Mouse (Mus musculus) gastrocnemius, postnatal 14 days (tissue): ENCODE measurements around the gene Ace3. TPM values are rescaled to one million over a fixed set of nuclear protein-coding genes. Genes with fewer than 3 reads are reported as not detected.
A peak's percentile ranks its signal among the peaks of the same experiment; 100 is the strongest.

Experiments
- DNase-seq: peaks from one replicate; pipeline ENCODE4 v3.0.0; 2021; ENCODE audit warnings: mixed read lengths
- intact Hi-C: fragments of 180-260 bp; cut with DNase I; formaldehyde crosslinking; loops from one replicate; pipeline ENCODE4 v1.15.1; 2025; ENCODE audit warnings: low total_unique reads
- total RNA-seq, 2 experiments: library from RNA; stranded (reverse); gene quantifications; 2 replicates each; pipeline ENCODE4 v1.2.3; 2021

Ace3 gene
- total RNA-seq, 2 experiments from 2014 or later: not detected

DNA sequence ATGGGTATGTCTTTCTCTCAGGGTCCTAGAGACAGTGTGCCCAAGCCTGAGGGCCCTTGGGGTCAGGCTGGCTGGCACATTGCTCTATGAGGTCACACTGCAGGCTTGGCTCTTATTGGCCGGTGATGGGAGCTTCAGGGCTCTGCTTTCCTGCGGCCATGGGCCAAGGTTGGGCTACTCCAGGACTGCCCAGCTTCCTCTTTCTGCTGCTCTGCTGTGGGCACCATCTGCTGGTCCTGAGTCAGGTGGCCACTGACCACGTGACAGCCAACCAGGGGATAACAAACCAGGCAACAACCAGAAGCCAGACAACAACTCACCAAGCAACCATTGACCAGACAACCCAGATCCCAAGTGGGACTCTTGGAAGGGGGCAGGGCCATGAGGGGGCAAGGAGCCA lies 19.4 kb upstream of the Ace3 start:
- no peak for DNase-seq
- intact Hi-C loops: no loop called here

GRCm38 (mm10) chr11:105975636-105976035 lies 18.8 kb upstream of the Ace3 start:
- intact Hi-C loops: no loop called here

DNA sequence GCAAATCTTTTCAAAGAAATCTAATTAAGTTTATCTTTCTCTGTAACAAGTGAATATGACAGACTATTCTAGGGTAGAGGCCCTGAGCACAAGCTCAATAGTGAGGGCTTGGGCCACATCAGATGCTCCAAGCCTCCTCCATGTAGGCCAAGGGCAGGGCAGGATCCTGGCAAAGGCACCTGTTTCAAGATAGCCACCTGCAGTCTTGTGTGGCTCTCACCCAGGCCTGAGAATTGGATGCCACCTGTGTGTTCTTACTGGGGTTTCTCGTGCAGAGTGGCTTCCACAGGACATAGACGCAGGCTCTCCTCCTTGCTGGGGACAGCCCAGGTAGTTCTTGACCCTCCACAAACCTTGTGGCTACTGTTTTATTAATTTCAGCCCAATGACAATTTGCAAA lies 16.2 kb upstream of the Ace3 start:
- no peak for DNase-seq
- intact Hi-C loops: no loop called here

More at GRCm38 (mm10) chr11:105975636-105976035, 18.8 kb upstream of the Ace3 start:
- no peak for DNase-seq

DNA sequence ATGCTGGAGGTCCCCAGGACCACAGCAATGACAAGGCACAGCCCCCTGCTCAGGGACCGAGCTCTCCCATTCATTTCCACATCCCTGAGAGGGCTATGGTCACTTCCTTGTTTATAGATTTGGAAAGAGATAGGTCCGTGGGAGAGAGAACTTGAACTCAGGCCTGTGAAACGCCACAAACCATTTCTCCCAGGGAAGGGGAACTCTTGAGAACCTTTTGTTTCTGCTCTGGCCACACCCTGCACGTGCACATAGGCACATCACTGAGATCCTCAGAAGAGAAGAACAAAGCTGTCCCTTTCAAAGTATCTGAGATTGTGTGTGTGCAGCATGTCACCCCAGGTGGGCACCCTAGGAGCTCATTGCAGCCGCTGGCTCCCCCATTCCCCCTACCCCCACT lies 15.8 kb upstream of the Ace3 start:
- intact Hi-C loops: no loop called here
- no peak for DNase-seq

DNA sequence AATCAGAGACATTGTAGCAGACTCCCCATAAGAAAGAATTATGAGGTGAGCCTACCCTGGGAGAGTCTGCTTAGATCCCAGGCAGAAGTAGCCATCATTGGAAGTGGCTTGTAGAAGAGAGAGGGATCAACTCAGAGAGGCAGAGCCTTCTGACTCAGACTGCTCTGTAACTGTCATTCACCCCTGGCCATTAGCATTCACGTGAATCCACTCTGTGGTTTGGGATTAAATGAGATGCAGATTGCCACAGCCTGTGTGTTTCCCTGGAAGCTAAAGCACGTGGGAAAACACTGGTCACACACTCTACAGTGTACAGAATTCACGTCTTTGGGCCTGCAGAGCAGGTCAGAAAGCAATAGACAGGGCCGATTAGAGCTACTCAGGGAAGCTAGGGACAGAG lies 10.0 kb upstream of the Ace3 start:
- DNase-seq: no peak

GRCm38 (mm10) chr11:105987446-105987845 lies 7.0 kb upstream of the Ace3 start:
- intact Hi-C loops: no loop called here
- DNase-seq: no peak

More for the DNA sequence above, 10.0 kb upstream of the Ace3 start:
- intact Hi-C loops: no loop called here

GRCm38 (mm10) chr11:105989446-105989845 lies 5.0 kb upstream of the Ace3 start:
- intact Hi-C loops: no loop called here
- DNase-seq: no peak

DNA sequence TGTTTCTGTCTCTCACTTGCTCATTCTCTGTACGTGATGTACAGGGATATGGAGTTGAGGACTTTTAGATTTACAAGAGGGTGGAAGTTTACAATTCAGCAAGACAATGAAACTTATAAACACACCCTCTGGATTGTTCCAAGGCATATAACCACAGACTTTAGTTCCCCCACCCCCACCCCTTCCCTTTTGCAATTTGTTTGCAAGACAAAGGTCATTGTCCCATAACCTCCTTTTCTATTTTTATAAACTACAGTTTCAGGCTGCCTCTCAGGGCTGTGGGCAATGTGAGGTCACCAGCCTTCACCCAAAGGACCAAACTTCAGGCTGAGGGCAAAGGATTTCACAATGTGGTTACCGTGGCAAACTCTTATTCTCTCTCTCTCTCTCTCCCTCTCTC lies 4.2 kb upstream of the Ace3 start:
- no peak for DNase-seq
- intact Hi-C loops: no loop called here

DNA sequence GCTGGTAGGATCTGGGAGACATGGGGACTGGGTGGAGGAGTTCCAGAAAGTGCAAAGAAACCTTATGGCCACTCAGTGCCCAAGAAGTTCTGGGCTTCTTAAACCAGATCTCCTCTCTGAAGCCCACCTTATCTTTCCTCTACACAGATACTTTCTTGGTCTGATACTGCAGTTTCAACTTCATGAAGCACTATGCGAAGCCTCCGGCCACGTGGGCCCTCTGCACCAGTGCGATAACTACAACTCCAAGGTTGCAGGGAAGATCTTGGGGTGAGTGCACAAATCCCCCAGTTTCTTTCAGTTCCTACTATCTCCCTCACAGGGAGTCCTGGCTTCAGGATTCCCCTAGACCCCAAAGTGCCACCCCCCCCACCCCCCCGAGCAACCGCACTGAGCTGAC lies 5.6 kb downstream of the Ace3 start:
- intact Hi-C loops: loop anchor here (2.0 kb wide), 1 partner anchor 27 kb away; no protein-coding TSS in a partner anchor
- DNase-seq: no peak

DNA sequence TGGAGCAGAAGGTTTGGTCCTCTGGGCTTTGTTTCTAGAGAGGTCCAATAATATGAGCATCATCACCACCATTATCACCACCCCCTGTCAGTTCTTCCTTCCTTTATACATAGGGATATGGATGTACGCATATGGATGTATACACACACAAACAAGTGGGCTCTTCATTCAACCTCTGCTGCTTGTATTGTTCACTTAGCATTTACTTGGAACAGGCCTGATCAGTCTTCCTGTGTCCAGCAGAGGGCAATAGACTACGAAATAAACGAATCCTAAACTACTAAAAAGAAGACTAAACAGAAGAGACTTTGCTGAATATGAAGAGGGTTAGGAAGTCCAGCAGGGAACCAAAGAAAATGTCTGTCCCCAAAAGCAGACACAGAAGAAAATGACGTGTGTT lies 7.2 kb downstream of the Ace3 start:
- DNase-seq: no peak
- intact Hi-C loops: loop anchor here (2.0 kb wide), 1 partner anchor 25 kb away; no protein-coding TSS in a partner anchor

GRCm38 (mm10) chr11:106004576-106004975 lies 10.1 kb downstream of the Ace3 start:
- no peak for DNase-seq
- intact Hi-C loops: no loop called here

DNA sequence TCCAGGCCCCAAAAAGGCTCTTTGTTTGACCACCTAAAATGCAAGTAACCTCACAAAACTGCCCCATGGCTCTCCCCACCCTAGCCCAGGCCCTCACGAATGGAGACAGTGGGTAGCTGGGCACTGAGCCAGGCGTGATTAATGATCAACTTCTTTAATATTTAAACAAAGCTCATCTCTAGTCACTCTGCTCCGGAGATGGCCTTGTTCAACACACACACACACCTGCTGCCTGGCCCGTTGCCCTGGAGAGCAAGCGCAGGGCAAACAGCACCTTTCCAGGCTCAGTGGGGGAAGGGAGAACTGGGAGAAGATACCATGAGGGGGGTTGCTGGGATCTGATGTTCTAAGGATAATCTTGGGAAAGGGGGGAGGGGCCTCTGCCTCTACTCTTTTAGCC lies 11.5 kb downstream of the Ace3 start:
- DNase-seq: no peak
- intact Hi-C loops: no loop called here

DNA sequence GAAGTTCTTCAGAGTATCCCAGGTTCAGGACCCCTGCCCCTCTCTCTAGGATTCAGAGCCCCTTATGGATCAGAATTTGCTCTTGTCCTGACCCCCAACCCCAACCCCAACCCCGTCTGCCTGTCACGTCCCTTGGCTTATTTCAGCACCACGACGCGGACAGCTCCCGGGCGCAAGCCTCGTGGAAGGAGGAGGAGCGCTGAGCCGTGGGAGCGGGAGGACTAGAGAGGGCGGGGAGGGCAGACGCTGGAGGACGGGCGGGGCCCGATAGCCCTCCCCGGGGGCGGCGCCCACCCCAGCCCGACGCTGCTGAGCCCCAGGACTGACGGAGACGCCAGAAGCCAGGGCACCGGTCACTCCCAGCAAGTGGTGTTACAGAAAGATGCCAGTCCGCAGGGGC lies 13.3 kb downstream of the Ace3 start, which contains the start of gene Kcnh6:
Gene Kcnh6 (plus strand): TSS at position 304 of the 400 bp plus-strand sequence.
- intact Hi-C loops: no loop called here
- peak; percentile 74 for DNase-seq

GRCm38 (mm10) chr11:106012711-106013110 lies 18.2 kb downstream of the Ace3 start:
- intact Hi-C loops: no loop called here
- no peak for DNase-seq

- intact Hi-C loops: no loop called here
- DNase-seq: peak; percentile 56
Measured at GRCm38 (mm10) chr11:106013556-106014225, 19.2 kb downstream of the Ace3 start.

GRCm38 (mm10) chr11:106016440-106016839 lies 22.0 kb downstream of the Ace3 start:
- DNase-seq: no peak
- intact Hi-C loops: no loop called here

DNA sequence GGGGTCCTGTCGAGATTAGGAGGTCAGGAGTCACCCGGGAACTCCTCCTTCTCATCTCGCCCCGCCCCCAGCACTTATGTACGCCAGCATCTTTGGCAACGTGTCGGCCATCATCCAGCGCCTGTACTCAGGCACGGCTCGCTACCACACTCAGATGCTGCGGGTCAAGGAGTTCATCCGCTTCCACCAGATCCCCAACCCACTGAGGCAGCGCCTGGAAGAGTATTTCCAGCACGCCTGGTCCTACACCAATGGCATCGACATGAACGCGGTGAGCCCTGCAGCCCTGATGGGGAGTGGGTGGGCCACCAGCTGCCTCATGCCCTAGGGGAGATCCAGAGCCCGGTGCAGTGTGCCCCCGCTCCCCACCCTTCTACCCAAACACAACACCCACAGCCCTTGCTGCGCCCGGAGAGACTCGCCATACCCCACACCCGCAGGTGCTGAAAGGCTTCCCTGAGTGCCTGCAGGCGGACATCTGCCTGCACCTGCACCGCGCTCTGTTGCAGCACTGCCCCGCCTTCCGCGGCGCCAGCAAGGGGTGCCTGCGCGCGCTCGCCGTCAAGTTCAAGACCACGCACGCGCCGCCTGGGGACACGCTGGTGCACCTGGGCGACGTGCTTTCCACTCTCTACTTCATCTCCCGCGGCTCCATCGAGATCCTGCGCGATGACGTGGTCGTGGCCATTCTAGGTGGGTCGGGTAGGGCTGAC lies 25.7 kb downstream of the Ace3 start:
- intact Hi-C loops: no loop called here
- DNase-seq: no peak

DNA sequence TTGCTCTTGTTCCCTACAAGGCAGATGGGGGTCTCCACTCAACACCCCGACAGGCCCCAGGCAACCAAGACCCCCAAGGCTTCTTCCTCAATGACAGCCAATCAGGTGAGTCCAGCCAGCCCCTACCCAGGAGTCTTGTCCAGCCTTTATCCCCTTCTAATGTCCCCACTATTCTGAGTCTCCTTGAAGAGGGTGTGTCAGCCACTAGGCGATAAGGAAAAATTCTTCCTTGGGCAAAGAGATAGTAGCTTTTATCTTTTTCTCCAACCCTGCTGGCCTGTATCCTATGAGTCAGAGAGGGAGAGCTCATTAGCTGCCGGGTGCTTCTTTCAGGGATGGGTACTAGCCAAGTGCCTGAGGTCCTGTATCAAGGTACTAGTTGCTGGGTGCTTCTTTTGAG lies 31.3 kb downstream of the Ace3 start:
- no peak for DNase-seq
- intact Hi-C loops: loop anchor here (2.0 kb wide), 2 partner anchors 25 to 99 kb away; no protein-coding TSS in a partner anchor

DNA sequence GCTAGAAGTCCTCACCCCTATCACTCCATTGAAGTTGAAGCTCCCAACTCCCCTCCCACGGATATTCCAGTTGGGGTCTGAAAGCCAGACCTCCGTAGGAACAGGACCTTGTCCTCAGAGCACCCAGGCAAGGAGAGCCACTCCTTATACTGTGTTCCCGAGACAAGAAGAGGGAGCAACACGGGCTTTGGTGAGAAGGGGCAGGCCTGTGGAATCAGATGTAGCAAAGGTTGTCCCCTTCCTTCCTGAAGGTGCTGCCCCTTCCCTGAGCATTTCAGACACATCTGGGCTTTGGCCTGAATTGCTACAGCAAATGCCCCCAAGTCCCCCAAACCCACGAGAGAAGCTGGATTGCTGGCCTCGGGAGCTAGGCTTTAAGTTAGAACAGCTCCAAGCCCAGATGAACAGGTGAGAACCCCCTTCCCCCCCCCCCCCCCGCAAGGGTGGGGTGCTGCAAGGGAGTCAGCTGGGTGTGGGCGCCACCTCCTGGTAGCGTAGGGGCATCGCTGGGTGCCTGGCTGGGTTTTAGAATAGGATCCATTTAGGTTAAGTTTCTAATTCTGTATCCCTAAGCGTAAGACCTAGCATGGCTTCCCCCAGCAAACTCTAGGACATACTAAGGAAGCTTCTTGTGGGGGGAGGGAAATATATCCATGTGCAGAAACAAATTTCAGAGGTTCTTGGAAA lies 32.1 kb downstream of the Ace3 start:
- intact Hi-C loops: loop anchor here (2.0 kb wide), 2 partner anchors 26 to 100 kb away; no protein-coding TSS in a partner anchor
- peak; percentile 55 for DNase-seq

DNA sequence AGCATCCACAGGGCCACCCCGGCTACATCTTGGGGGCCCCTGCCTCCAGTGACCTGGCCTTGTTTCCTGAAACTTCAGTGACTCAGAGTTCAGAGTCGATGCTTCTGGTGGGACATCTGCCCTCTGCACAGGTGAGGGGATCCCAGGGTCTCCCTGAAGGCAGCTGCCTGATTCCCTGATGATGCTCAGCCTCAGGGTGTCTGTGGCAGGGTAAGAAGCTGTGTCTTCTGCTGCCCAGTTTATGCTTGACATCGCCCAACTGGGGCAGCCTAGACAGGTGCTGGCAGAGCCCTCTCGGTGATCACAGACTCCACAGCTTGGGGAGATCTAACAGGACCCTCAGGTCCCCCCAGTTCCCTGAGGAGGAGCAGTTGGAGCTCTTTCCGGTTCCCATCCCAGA lies 33.1 kb downstream of the Ace3 start:
- intact Hi-C loops: loop anchor here (2.0 kb wide), 2 partner anchors 27 to 101 kb away; no protein-coding TSS in a partner anchor
- no peak for DNase-seq
